Mouse (Mus musculus): ENCODE results near the gene Rpl35a. TPM values are rescaled to one million over a fixed set of nuclear protein-coding genes. Genes with fewer than 3 reads are reported as not detected.

Rpl35a gene
- polyA plus RNA-seq, 1 experiment: 13.8 TPM

DNA sequence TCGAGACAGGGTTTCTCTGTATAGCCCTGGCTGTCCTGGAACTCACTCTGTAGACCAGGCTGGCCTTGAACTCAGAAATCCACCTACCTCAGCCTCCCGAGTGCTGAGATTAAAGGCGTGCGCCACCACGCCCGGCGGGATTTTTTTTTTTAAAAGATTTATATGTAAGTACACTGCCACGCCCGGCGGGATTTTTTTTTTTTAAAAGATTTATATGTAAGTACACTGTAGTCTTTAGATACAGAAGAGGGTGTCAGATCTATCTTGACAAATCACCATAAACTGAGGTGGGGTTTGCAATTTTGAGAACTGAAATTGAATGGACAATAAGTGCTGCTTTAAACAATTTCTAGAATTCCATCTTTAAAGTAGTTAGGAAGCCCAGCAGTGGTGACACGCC is 5.1 kb downstream of the Rpl35a start:
- TF ChIP-seq TAL1 (IDR thresholded peaks at IDR 0.05; ENCODE audit: low read length): no peak
- TF ChIP-seq GATA1 (IDR thresholded peaks at IDR 0.05; ENCODE audit: low read length): no peak
- peaks cover 46% of the 10 kb centered on the region for H3K36me3 ChIP-seq (ENCODE audit: control insufficient read depth)
- no peaks in the 10 kb centered on the region for H3K9me3 ChIP-seq (ENCODE audit: control insufficient read depth, low read length)
- no peaks in the 10 kb centered on the region for H3K27me3 ChIP-seq (ENCODE audit: control insufficient read depth)
- peak overlapping the region; percentile 93 for H3K4me3 ChIP-seq (replicated peaks)
- H3K4me1 ChIP-seq (ENCODE audit: control insufficient read depth): peaks cover 65% of the 10 kb centered on the region

DNA sequence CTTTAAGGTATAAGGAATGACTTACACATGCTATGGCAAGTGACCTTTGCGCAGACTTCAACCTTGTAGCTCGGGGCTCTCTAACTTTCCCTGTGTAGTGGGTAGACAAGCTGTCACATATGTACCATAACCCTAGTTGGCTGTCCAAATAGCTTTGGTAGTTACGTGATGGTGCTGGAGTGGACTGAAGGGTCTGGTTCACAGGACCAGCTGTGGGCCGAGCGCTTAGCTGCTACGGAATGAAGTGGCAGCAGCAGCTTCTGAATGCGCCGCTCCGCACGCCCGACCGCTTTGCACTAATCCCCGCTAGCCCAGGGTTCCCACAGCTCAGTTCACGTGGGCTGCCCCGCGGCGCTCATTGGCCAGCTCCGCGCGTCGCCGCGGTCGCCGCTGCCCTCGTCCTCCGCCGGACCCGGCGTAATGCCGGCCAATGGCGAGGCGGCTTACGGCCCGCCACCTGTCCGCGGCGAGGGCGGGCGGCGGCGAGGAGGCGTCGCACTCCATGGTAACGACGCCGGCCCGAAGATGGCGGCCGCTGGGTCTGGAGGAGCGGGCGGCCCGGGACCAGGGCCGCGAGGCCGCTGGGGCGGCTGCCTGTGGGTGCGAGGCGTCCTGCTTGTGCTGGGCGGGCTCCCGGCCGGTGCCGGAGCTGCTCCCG is 5.9 kb downstream of the Rpl35a start, which contains the start of gene Lmln:
Lmln (plus strand) TSS at position 498 of the 658 bp plus-strand sequence.
- Histone ChIP-seq H3K27me3 (ENCODE audit: control insufficient read depth) (no peaks in the 10 kb centered on the region), H3K4me1 (ENCODE audit: control insufficient read depth) (peaks cover 63% of the 10 kb centered on the region), H3K4me3 (replicated peaks) (peak within 1 kb of the TSS; percentile 93), H3K36me3 (ENCODE audit: control insufficient read depth) (peaks cover 53% of the 10 kb centered on the region), H3K9me3 (ENCODE audit: control insufficient read depth, low read length) (no peaks in the 10 kb centered on the region)
- TF ChIP-seq TAL1 (IDR thresholded peaks at IDR 0.05; ENCODE audit: low read length): no peak
- no peak for TF ChIP-seq GATA1 (IDR thresholded peaks at IDR 0.05; ENCODE audit: low read length)

DNA sequence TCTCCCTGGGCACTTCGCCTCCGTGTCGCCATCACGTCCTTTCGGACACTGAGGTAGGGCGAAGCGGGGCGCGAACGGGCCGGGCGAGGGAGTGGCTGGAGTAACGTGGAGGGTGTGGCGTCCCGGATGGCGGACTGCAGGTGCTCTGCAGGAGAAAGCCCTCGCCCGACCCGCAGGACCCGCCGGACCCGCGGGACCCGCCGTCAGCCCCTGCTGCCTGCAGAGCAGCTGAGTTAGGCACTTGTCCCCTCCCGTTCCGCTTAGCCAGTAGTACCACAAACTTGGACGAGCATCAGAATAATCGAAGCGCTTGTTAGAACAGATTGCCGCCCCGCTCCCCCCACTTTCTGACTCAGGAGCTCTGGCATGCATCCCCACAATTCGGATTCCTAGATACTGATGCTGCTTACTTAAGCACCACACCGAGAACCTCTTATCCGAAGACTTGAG is 6.5 kb downstream of the Rpl35a start:
- Histone ChIP-seq H3K36me3 (ENCODE audit: control insufficient read depth) (peaks cover 52% of the 10 kb centered on the region), H3K4me3 (replicated peaks) (peak overlapping the region; percentile 93), H3K27me3 (ENCODE audit: control insufficient read depth) (no peaks in the 10 kb centered on the region), H3K4me1 (ENCODE audit: control insufficient read depth) (peaks cover 59% of the 10 kb centered on the region), H3K9me3 (ENCODE audit: control insufficient read depth, low read length) (no peaks in the 10 kb centered on the region)
- no peak for TF ChIP-seq GATA1 (IDR thresholded peaks at IDR 0.05; ENCODE audit: low read length)
- no peak for TF ChIP-seq TAL1 (IDR thresholded peaks at IDR 0.05; ENCODE audit: low read length)

DNA sequence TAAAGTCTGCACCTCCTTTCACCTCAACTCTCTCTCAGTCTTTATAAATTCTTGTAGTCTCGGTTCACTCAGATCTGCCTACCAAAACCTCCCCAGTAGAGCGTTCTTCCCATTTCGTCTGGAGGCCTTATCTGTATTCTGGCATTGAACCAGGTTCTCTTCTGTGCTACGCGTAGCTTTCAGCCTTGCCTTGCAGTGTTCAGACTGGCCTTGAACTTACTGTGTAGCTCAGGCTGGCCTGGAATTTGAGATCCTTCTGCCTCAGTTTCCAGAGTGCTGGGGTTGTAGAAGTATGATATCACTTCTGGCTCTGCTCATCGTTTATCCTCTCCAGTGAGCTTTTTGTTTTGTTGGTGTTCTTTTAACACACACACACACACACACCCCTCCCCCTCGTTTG is 7.0 kb downstream of the Rpl35a start:
- TF ChIP-seq TAL1 (IDR thresholded peaks at IDR 0.05; ENCODE audit: low read length) (no peak), GATA1 (IDR thresholded peaks at IDR 0.05; ENCODE audit: low read length) (no peak)
- H3K4me1 ChIP-seq (ENCODE audit: control insufficient read depth): peaks cover 53% of the 10 kb centered on the region
- H3K36me3 ChIP-seq (ENCODE audit: control insufficient read depth): peaks cover 52% of the 10 kb centered on the region
- H3K9me3 ChIP-seq (ENCODE audit: control insufficient read depth, low read length): no peaks in the 10 kb centered on the region
- H3K27me3 ChIP-seq (ENCODE audit: control insufficient read depth): no peaks in the 10 kb centered on the region
- H3K4me3 ChIP-seq (replicated peaks): peak overlapping the region; percentile 93

DNA sequence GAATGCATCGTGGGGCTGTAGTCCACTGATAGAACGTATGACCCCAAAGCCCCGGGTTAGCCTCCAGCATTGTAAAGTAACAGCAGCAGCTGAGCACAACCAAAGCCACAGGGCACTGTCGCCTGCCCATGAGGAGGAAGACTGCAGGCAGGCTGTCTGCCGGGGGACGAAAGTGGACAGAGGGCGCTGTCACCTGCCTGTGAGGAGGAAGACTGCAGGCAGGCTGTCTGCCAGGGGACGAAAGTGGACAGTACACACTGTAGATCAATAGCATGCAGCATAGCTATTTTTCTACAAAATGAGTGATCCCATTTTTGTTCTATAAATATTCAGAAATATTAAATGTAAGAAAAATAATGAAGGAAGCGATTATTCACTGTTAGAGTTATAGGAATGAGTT is 8.4 kb downstream of the Rpl35a start:
- Histone ChIP-seq H3K36me3 (ENCODE audit: control insufficient read depth) (peaks cover 45% of the 10 kb centered on the region), H3K4me3 (replicated peaks) (no peak overlapping the region), H3K9me3 (ENCODE audit: control insufficient read depth, low read length) (no peaks in the 10 kb centered on the region), H3K4me1 (ENCODE audit: control insufficient read depth) (peaks cover 41% of the 10 kb centered on the region), H3K27me3 (ENCODE audit: control insufficient read depth) (no peaks in the 10 kb centered on the region)
- TF ChIP-seq TAL1 (IDR thresholded peaks at IDR 0.05; ENCODE audit: low read length): no peak
- no peak for TF ChIP-seq GATA1 (IDR thresholded peaks at IDR 0.05; ENCODE audit: low read length)

DNA sequence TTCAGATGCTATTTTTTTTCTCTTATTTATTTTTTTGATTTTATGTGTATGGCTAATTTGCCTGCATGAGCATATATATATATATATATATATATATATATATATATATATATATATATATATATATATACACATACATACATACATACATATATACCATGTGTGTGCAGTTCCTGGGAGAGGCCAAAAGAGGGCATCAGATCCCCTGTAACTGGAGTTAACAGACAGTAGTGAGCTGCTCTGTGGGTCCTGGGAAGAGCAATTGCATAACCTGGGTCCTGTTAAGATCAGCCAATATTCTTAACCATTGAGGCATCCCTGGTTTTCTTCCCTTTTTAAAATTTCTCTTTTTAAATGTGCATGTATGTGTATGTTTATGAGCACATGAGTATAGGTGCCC is 14.7 kb downstream of the Rpl35a start:
- no peak overlapping the region for H3K4me3 ChIP-seq (replicated peaks)
- no peaks in the 10 kb centered on the region for H3K9me3 ChIP-seq (ENCODE audit: control insufficient read depth, low read length)
- peaks cover 3% of the 10 kb centered on the region for H3K4me1 ChIP-seq (ENCODE audit: control insufficient read depth)
- TF ChIP-seq TAL1 (IDR thresholded peaks at IDR 0.05; ENCODE audit: low read length) (no peak), GATA1 (IDR thresholded peaks at IDR 0.05; ENCODE audit: low read length) (no peak)
- no peaks in the 10 kb centered on the region for H3K27me3 ChIP-seq (ENCODE audit: control insufficient read depth)
- H3K36me3 ChIP-seq (ENCODE audit: control insufficient read depth): peaks cover 61% of the 10 kb centered on the region

DNA sequence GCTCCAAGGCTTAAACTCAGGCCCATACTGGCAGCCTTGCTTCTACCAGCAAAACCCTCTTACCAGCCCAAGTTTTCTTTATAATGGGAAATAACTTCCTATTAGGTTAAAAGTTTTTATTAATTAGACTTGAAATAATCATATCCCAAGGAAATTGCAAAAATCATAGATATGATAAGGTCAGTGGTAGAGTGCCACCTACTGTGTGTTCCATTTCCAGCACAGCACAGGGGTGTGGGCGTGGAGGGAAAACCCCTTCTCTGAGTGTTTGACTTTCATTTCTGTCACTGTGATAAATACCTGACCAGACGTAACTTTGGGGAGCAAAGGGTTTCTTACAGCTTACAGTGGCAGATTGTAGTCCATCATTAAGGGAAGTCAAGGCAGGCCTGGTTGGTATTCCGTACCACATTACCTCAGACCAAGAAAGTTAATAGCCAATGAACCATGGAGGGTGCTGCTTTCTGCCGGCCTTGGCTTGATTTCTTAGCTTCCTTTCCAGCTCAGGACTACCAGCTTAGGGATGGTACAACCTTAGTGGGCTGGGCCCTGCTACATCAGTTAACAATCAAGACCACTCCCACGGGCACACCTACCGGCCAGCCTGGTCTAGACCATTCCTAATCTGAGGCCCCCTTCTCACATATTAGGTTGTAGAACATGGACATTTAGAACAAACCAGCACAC is 16.8 kb downstream of the Rpl35a start:
- peaks cover 3% of the 10 kb centered on the region for H3K4me1 ChIP-seq (ENCODE audit: control insufficient read depth)
- H3K27me3 ChIP-seq (ENCODE audit: control insufficient read depth): no peaks in the 10 kb centered on the region
- peaks cover 52% of the 10 kb centered on the region for H3K36me3 ChIP-seq (ENCODE audit: control insufficient read depth)
- no peak overlapping the region for H3K4me3 ChIP-seq (replicated peaks)
- H3K9me3 ChIP-seq (ENCODE audit: control insufficient read depth, low read length): no peaks in the 10 kb centered on the region
- TF ChIP-seq GATA1 (IDR thresholded peaks at IDR 0.05; ENCODE audit: low read length): no peak

DNA sequence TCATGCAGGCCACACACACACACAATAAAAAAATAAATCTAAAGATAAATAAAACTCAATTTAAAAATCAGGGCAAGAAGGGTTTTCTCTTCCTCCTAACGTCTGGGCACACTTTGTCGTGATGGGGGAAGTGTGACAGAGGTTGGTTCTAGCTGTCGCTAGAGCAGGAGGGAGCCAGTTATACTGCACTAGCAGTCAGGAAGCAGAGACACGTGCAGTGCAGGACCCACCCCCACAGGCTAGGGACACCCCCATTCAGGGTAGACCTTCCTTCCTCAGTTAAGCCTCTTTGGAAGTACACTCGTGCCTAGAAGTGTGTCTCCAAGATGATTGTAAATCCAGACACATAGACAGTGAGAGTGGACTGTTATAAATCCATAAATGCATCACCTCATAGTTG is 18.7 kb downstream of the Rpl35a start:
- peaks cover 3% of the 10 kb centered on the region for H3K4me1 ChIP-seq (ENCODE audit: control insufficient read depth)
- H3K9me3 ChIP-seq (ENCODE audit: control insufficient read depth, low read length): no peaks in the 10 kb centered on the region
- H3K4me3 ChIP-seq (replicated peaks): no peak overlapping the region
- no peak for TF ChIP-seq TAL1 (IDR thresholded peaks at IDR 0.05; ENCODE audit: low read length)
- TF ChIP-seq GATA1 (IDR thresholded peaks at IDR 0.05; ENCODE audit: low read length): no peak
- H3K27me3 ChIP-seq (ENCODE audit: control insufficient read depth): no peaks in the 10 kb centered on the region
- H3K36me3 ChIP-seq (ENCODE audit: control insufficient read depth): peaks cover 41% of the 10 kb centered on the region

DNA sequence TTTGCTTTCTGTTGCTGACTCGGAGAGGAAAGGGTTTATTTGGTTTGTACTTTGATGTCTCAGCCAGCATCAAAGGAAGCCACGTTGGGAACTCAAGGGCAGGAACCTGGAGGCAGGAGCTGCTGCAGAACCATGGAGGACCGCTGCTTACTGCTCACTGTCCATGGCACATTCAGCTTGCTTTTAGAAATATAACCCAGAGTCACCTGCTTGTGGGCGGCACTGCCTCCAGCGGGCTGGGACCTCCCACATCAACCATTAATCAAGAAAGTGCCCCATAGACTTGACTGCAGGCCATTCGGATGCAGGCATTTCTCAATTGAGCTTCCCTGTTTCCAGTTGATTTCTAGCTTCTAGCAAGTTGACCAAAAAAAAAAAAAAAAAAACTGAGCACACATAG is 19.8 kb downstream of the Rpl35a start:
- H3K27me3 ChIP-seq (ENCODE audit: control insufficient read depth): no peaks in the 10 kb centered on the region
- peaks cover 3% of the 10 kb centered on the region for H3K4me1 ChIP-seq (ENCODE audit: control insufficient read depth)
- no peak overlapping the region for H3K4me3 ChIP-seq (replicated peaks)
- peaks cover 35% of the 10 kb centered on the region for H3K36me3 ChIP-seq (ENCODE audit: control insufficient read depth)
- TF ChIP-seq GATA1 (IDR thresholded peaks at IDR 0.05; ENCODE audit: low read length): no peak
- no peak for TF ChIP-seq TAL1 (IDR thresholded peaks at IDR 0.05; ENCODE audit: low read length)
- no peaks in the 10 kb centered on the region for H3K9me3 ChIP-seq (ENCODE audit: control insufficient read depth, low read length)
